Mouse (Mus musculus) urinary bladder, adult 2 months (tissue): Measurements from ENCODE around the gene Nup85. TPM values are rescaled to one million over a fixed set of nuclear protein-coding genes. Genes with fewer than 3 reads are reported as not detected.

Source experiments
- DNase-seq: peaks from one replicate; pipeline ENCODE4 v3.0.0; 2022; ENCODE audit warnings: low spot score
- polyA plus RNA-seq: library from polyadenylated mRNA; depleted of rRNA; stranded (reverse); fragments of >200 nt; gene quantifications from 2 replicates; pipeline ENCODE4 v1.2.3, GENCODE M21; 2012

Nup85 gene
- polyA plus RNA-seq, 1 experiment: 77.1 TPM

- DNase-seq: no peak
Observed at GRCm38 (mm10) chr11:115582913-115583606, 18.8 kb downstream of the Nup85 start.

GRCm38 (mm10) chr11:115584376-115585073 is 20.3 kb downstream of the Nup85 start:
- DNase-seq: no peak

GRCm38 (mm10) chr11:115585573-115586100 is 21.4 kb downstream of the Nup85 start:
- no peak for DNase-seq

- no peak for DNase-seq
Observed at GRCm38 (mm10) chr11:115586403-115586802, 22.2 kb downstream of the Nup85 start.

GRCm38 (mm10) chr11:115587984-115588383 is 23.8 kb downstream of the Nup85 start:
- no peak for DNase-seq

GRCm38 (mm10) chr11:115590526-115591075 is 26.4 kb downstream of the Nup85 start:
- DNase-seq: no peak

- DNase-seq: no peak
Observed at GRCm38 (mm10) chr11:115595209-115595608, 31.0 kb downstream of the Nup85 start.

- no peak for DNase-seq
Observed at GRCm38 (mm10) chr11:115598309-115598708, 34.1 kb downstream of the Nup85 start.

GRCm38 (mm10) chr11:115599722-115600121 is 35.5 kb downstream of the Nup85 start:
- DNase-seq: no peak

GRCm38 (mm10) chr11:115600743-115601142 is 36.5 kb downstream of the Nup85 start:
- no peak for DNase-seq

GRCm38 (mm10) chr11:115601174-115601573 is 36.9 kb downstream of the Nup85 start:
- no peak for DNase-seq

- DNase-seq: no peak
Observed at GRCm38 (mm10) chr11:115603128-115603475, 38.9 kb downstream of the Nup85 start.

GRCm38 (mm10) chr11:115603476-115604303 is 39.5 kb downstream of the Nup85 start, which contains the start of the genes Mrps7 and Gga3:
Gene Mrps7, plus strand, starts transcription at chr11:115603925.
Gene Gga3, minus strand, starts transcription at chr11:115604051.
- DNase-seq: peak; percentile 98

GRCm38 (mm10) chr11:115604304-115604696 is 40.1 kb downstream of the Nup85 start:
- no peak for DNase-seq

- DNase-seq: no peak
Observed at GRCm38 (mm10) chr11:115606733-115607132, 42.5 kb downstream of the Nup85 start.

- no peak for DNase-seq
Observed at GRCm38 (mm10) chr11:115608421-115609399, 44.5 kb downstream of the Nup85 start.

- no peak for DNase-seq
Observed at GRCm38 (mm10) chr11:115609576-115609975, 45.3 kb downstream of the Nup85 start.

- no peak for DNase-seq
Observed at GRCm38 (mm10) chr11:115611173-115611572, 46.9 kb downstream of the Nup85 start.

GRCm38 (mm10) chr11:115612059-115612409 is 47.8 kb downstream of the Nup85 start:
- peak; percentile 60 for DNase-seq

GRCm38 (mm10) chr11:115612410-115613137 is 48.3 kb downstream of the Nup85 start, which contains the start of gene Mif4gd:
Gene Mif4gd, minus strand, starts transcription at chr11:115612969.
- DNase-seq: peak; percentile 93
